Mouse (Mus musculus): ENCODE results near the gene Mapk3. TPM values are rescaled to one million over a fixed set of nuclear protein-coding genes. Genes with fewer than 3 reads are reported as not detected.

The Mapk3 gene
- polyA plus RNA-seq, 1 experiment from 2014 or later, result 47.3 TPM

- WGBS, result 90% methylated on average over 5 of the region's 5 CpGs
- H3K36me3 ChIP-seq, result no peaks in the 10 kb centered on the region
- DNase-seq (ENCODE audit: low spot score), result no peak
- no peak overlapping the region for H3K4me3 ChIP-seq
- no peaks in the 10 kb centered on the region for H3K27me3 ChIP-seq (ENCODE audit: low read depth, poor library complexity, severe bottlenecking)
- H3K9me3 ChIP-seq (replicated peaks), result no peaks in the 10 kb centered on the region
- no peaks in the 10 kb centered on the region for H3K4me1 ChIP-seq
- no peak overlapping the region for H3K27ac ChIP-seq
Measured at GRCm38 (mm10) chr7:126740977-126741376, 18.4 kb upstream of the Mapk3 start.

GRCm38 (mm10) chr7:126741452-126741851 lies 17.9 kb upstream of the Mapk3 start:
- no peak for DNase-seq (ENCODE audit: low spot score)
- 91% methylated on average over 5 of the region's 5 CpGs for WGBS
- H3K36me3 ChIP-seq, result no peaks in the 10 kb centered on the region
- H3K4me3 ChIP-seq, result no peak overlapping the region
- no peaks in the 10 kb centered on the region for H3K27me3 ChIP-seq (ENCODE audit: low read depth, poor library complexity, severe bottlenecking)
- H3K9me3 ChIP-seq (replicated peaks), result no peaks in the 10 kb centered on the region
- H3K27ac ChIP-seq, result no peak overlapping the region
- H3K4me1 ChIP-seq, result peaks cover 2% of the 10 kb centered on the region; the same call in 1 of the 2 replicates

DNA sequence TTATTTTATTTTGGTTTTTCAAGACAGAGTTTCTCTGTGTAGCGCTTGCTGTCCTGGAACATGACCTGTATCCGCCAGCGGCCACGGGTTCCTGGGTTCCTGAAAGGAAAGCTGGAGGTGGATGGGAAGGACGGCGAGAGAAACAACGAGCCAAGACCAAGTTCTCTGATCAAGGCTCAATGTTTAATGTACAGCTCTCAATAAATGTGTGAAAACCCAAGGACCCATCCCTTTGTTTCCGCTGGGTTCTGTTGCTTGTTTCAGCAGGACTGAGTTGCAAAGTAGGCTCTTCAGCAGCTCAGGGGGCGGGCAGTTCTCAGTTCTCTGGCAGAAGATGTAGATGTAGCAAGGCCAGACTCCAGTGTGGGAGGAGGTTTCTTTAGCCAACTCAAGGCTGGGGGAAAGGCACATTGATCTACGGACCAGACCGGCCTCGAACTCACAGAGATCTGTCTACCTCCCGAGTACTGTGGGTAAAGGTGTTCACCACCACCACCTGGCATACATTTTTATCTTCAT lies 17.4 kb upstream of the Mapk3 start:
- Histone ChIP-seq H3K36me3 (no peaks in the 10 kb centered on the region), H3K4me1 (peaks cover 6% of the 10 kb centered on the region), H3K9me3 (replicated peaks) (no peaks in the 10 kb centered on the region), H3K27me3 (ENCODE audit: low read depth, poor library complexity, severe bottlenecking) (no peaks in the 10 kb centered on the region), H3K4me3 (no peak overlapping the region), H3K27ac (no peak overlapping the region)
- DNase-seq (ENCODE audit: low spot score), result no peak
- WGBS, result 94% methylated on average over 13 of the region's 13 CpGs

DNA sequence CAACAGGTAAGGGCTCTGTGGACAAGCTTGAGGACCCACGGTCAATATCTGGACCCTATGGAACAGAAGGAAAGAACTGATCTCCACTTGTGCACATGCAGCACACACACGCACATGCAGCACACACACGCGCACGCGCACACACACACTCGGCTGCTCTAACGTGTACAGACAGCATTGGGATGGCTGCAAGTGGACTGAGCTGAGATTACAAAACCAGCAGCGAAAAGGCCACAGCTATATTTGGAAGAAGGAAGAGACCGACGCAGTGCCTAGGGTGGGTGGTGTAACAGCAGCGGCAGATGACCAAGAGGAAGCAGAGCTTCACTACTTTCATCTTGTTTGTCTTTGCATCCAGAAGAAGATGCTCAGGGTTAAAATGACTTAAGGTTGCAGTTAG lies 13.3 kb upstream of the Mapk3 start:
- no peak for DNase-seq (ENCODE audit: low spot score)
- 92% methylated on average over 12 of the region's 12 CpGs for WGBS

DNA sequence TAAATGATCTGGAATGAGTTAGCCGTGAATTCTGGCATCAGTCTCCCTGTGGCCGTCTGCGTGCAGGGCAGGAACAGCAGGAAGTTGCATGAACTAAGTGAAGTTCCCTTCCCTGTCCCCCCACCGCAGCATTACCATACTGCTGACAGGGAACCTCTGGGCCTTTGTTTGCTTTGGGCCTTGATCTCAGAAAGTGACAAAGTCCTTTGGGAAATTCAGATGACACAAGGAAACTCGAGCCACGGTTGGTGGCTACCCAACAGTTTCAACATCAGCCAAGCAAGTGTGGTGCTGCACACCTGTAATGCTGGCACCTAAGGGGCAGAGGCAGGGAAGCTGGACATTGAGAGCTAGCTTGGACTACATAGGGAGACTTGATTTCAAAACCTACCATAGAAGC lies 12.6 kb upstream of the Mapk3 start:
- Histone ChIP-seq H3K4me1 (peaks cover 11% of the 10 kb centered on the region), H3K27me3 (ENCODE audit: low read depth, poor library complexity, severe bottlenecking) (no peaks in the 10 kb centered on the region), H3K36me3 (no peaks in the 10 kb centered on the region), H3K9me3 (replicated peaks) (no peaks in the 10 kb centered on the region), H3K27ac (no peak overlapping the region), H3K4me3 (no peak overlapping the region)
- DNase-seq (ENCODE audit: low spot score), result no peak
- WGBS, result 36% methylated on average over 6 of the region's 6 CpGs

More for the DNA sequence above, 13.3 kb upstream of the Mapk3 start:
- Histone ChIP-seq H3K36me3 (no peaks in the 10 kb centered on the region), H3K9me3 (replicated peaks) (no peaks in the 10 kb centered on the region), H3K27me3 (ENCODE audit: low read depth, poor library complexity, severe bottlenecking) (no peaks in the 10 kb centered on the region), H3K4me1 (peaks cover 11% of the 10 kb centered on the region), H3K4me3 (no peak overlapping the region), H3K27ac (no peak overlapping the region)

DNA sequence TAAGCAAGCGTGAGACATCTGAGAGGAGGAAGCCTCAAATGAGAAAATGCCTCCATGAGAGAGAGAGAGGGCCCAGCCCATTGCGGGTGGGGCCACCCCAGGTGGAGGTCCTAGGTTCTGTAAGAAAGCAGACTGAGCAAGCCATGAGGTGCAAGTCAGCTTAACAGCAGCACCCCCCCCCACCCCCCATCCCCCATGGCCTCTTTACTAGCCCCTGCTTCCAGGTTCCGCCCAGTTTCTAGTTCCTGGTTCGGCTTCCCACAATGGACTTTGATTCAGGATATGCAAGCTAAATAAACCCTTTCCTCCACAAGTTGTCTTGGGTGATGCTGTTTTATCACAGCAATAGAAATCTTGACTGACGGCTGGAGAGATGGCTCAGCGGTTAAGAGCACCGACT lies 10.6 kb upstream of the Mapk3 start:
- H3K4me1 ChIP-seq, result peaks cover 11% of the 10 kb centered on the region
- no peaks in the 10 kb centered on the region for H3K27me3 ChIP-seq (ENCODE audit: low read depth, poor library complexity, severe bottlenecking)
- H3K9me3 ChIP-seq (replicated peaks), result no peaks in the 10 kb centered on the region
- no peak overlapping the region for H3K27ac ChIP-seq
- DNase-seq (ENCODE audit: low spot score), result no peak
- no peak overlapping the region for H3K4me3 ChIP-seq
- H3K36me3 ChIP-seq, result no peaks in the 10 kb centered on the region
- WGBS, result 70% methylated on average over 7 of the region's 7 CpGs

GRCm38 (mm10) chr7:126749582-126750343 lies 9.6 kb upstream of the Mapk3 start:
- Histone ChIP-seq H3K9me3 (replicated peaks) (no peaks in the 10 kb centered on the region), H3K27ac (no peak overlapping the region), H3K4me3 (no peak overlapping the region), H3K4me1 (peaks cover 16% of the 10 kb centered on the region), H3K36me3 (no peaks in the 10 kb centered on the region), H3K27me3 (ENCODE audit: low read depth, poor library complexity, severe bottlenecking) (no peaks in the 10 kb centered on the region)
- 97% methylated on average over 17 of the region's 17 CpGs for WGBS
- no peak for DNase-seq (ENCODE audit: low spot score)

- H3K4me1 ChIP-seq, result peaks cover 23% of the 10 kb centered on the region
- no peaks in the 10 kb centered on the region for H3K36me3 ChIP-seq
- 1% methylated on average over 9 of the region's 9 CpGs for WGBS
- H3K4me3 ChIP-seq, result no peak overlapping the region; the same call in 1 of the 2 replicates
- no peaks in the 10 kb centered on the region for H3K9me3 ChIP-seq (replicated peaks)
- H3K27ac ChIP-seq, result peak overlapping the region; percentile 76
- no peaks in the 10 kb centered on the region for H3K27me3 ChIP-seq (ENCODE audit: low read depth, poor library complexity, severe bottlenecking)
- peak; percentile 83 for DNase-seq (ENCODE audit: low spot score)
Measured at GRCm38 (mm10) chr7:126754866-126755265, 4.5 kb upstream of the Mapk3 start.

- Histone ChIP-seq H3K9me3 (replicated peaks) (no peaks in the 10 kb centered on the region), H3K27me3 (ENCODE audit: low read depth, poor library complexity, severe bottlenecking) (no peaks in the 10 kb centered on the region), H3K4me1 (peaks cover 55% of the 10 kb centered on the region), H3K27ac (peak overlapping the region; percentile 96; the same call in 1 of the 2 replicates), H3K4me3 (no peak overlapping the region), H3K36me3 (peaks cover 25% of the 10 kb centered on the region)
- WGBS, result 57% methylated on average over 7 of the region's 7 CpGs
- DNase-seq (ENCODE audit: low spot score), result no peak
Measured at GRCm38 (mm10) chr7:126758539-126758938, 862 bp upstream of the Mapk3 start.

GRCm38 (mm10) chr7:126759672-126760390 lies 430 bp downstream of the Mapk3 start:
- WGBS, result 2% methylated on average over 22 of the region's 24 CpGs
- peaks cover 38% of the 10 kb centered on the region for H3K36me3 ChIP-seq
- peak overlapping the region; percentile 89 for H3K4me3 ChIP-seq
- H3K27me3 ChIP-seq (ENCODE audit: low read depth, poor library complexity, severe bottlenecking), result no peaks in the 10 kb centered on the region
- H3K4me1 ChIP-seq, result peaks cover 50% of the 10 kb centered on the region
- no peaks in the 10 kb centered on the region for H3K9me3 ChIP-seq (replicated peaks)
- no peak for DNase-seq (ENCODE audit: low spot score)
- peak overlapping the region; percentile 96 for H3K27ac ChIP-seq

DNA sequence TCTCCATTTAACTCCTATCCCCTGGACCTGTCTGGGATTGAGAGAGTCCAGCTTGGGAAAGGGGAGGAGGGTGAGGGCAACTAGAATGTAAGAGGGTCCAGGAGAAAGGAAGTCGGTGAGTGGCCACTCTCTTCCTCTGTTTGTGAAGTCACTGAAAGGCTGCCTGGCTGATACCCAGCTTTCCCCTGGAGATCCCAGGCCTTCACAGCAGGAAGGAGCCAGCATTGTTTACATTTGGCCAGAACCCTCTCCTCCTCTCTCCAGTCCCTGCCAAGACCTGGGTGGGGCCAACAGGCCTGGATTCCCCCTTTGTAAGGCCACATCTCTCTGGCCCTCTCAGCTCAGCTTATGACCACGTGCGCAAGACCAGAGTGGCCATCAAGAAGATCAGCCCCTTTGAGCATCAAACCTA lies 996 bp downstream of the Mapk3 start:
- peaks cover 45% of the 10 kb centered on the region for H3K4me1 ChIP-seq
- H3K4me3 ChIP-seq, result peak overlapping the region; percentile 89
- 15% methylated on average over 3 of the region's 3 CpGs for WGBS
- H3K9me3 ChIP-seq (replicated peaks), result no peaks in the 10 kb centered on the region
- H3K27me3 ChIP-seq (ENCODE audit: low read depth, poor library complexity, severe bottlenecking), result no peaks in the 10 kb centered on the region
- peak overlapping the region; percentile 96 for H3K27ac ChIP-seq
- peaks cover 44% of the 10 kb centered on the region for H3K36me3 ChIP-seq
- DNase-seq (ENCODE audit: low spot score), result no peak

DNA sequence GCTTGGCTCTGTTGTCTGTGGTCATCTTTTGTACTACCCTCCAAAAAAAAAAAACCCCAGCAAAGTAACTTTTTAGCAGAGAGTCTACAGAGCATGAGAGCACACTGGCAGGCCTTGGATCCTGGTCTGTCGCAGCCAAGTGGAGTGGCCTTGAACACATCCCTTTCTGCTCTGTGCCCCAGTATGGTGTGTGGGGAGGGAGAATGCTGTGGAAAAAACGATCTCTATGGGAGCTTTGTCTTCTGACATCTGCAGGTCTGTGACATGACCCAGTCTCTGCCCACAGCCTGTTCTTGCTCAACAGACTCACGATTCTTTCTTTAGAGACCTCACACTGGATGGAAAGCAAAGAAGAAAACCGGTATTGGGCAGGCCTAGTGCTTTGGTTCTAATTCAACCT lies 1.6 kb downstream of the Mapk3 start:
- 79% methylated on average over 4 of the region's 4 CpGs for WGBS
- Histone ChIP-seq H3K27ac (peak overlapping the region; percentile 96), H3K36me3 (peaks cover 49% of the 10 kb centered on the region), H3K9me3 (replicated peaks) (no peaks in the 10 kb centered on the region), H3K4me1 (peaks cover 45% of the 10 kb centered on the region), H3K4me3 (peak overlapping the region; percentile 89), H3K27me3 (ENCODE audit: low read depth, poor library complexity, severe bottlenecking) (no peaks in the 10 kb centered on the region)
- no peak for DNase-seq (ENCODE audit: low spot score)

DNA sequence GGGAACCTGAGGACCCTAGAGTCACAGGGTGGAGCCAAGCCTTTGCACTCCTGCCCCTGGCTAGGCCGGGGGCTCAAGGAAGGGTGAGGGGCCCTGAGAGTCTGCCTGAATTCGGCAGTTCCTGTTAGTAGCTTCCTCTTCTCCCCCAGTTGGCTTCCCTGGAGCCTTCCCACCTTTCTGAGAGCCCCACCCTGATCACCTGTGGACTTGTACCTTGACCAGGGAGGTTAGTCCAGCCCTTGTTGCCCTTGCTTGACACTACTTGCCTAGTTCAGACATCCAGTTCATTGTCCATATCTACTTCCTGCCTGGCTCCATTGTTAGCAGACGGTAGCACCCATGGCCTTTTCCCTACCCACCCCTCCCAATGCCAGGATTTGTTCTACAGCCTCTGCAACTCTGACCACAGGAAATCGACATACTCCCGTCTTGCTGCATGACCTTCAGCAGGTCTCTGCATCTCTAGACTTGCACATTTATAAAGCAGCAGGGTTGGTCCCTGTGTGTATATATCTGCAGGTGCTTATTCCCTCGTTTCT lies 2.2 kb downstream of the Mapk3 start:
- Histone ChIP-seq H3K4me3 (no peak overlapping the region), H3K9me3 (replicated peaks) (no peaks in the 10 kb centered on the region), H3K27me3 (ENCODE audit: low read depth, poor library complexity, severe bottlenecking) (no peaks in the 10 kb centered on the region), H3K36me3 (peaks cover 56% of the 10 kb centered on the region), H3K27ac (peak overlapping the region; percentile 96), H3K4me1 (peaks cover 45% of the 10 kb centered on the region)
- WGBS, result 82% methylated on average over 6 of the region's 6 CpGs
- no peak for DNase-seq (ENCODE audit: low spot score)
